19 mouse cellular contexts compared by ENCODE assay signal in the genomic region with DNA sequence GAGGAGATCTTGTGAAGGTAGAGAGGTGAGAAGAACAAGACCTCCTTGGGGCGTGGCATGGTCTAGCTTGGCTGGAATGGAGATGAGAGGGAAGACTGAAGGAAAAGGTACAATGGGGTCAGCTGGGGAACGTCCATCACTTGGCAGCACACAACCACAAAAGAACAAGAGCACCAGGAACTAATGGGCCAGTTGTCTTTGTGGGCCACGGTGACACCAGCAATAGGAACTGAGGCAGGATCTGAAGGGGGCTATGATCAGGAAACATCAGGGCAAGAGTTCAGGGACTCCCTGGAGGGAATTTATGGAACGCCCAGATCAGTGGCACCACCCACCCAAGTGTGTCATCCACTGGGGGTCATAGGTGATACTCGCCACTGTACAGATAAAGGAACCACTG.
"Had no signal": no experiment of that assay in that cellular context is flagged by ENCODE, and none has a peak within 500 bp of the region (broad histone marks: within the 10 kb centered on the region; RNA-seq: fewer than 3 reads in every experiment).

No protein-coding gene starts in this region.

- H3K4me3 ChIP-seq: layer of hippocampus, adult 2 months; left cerebral cortex, adult 2 months; liver, embryonic 13.5 days; neural tube, embryonic 12.5 days; neural tube, embryonic 15.5 days; stomach, embryonic 15.5 days had no signal

- H3K36me3 ChIP-seq: liver, embryonic 13.5 days; neural tube, embryonic 12.5 days; neural tube, embryonic 15.5 days; stomach, embryonic 15.5 days had no signal

- H3K27ac ChIP-seq: layer of hippocampus, adult 2 months; left cerebral cortex, adult 2 months; liver, embryonic 13.5 days; neural tube, embryonic 12.5 days; neural tube, embryonic 15.5 days had no signal

- DNase-seq: kidney, adult 18-20 months; kidney, adult 9 months; kidney, postnatal 25 days; layer of hippocampus, adult 9-11 months; liver, embryonic 13.5 days; lung, adult 2 months; lung, postnatal 14 days; lung, postnatal 4 days; midbrain, embryonic 14.5 days; right cerebral cortex, adult 18-20 months; right cerebral cortex, postnatal 14 days; right cerebral cortex, postnatal 4 days; thymus, postnatal 25 days had no signal

- H3K9me3 ChIP-seq: liver, embryonic 13.5 days; neural tube, embryonic 12.5 days; neural tube, embryonic 15.5 days; stomach, embryonic 15.5 days had no signal

- H3K9ac ChIP-seq: neural tube, embryonic 12.5 days; neural tube, embryonic 15.5 days; stomach, embryonic 15.5 days had no signal

- H3K27me3 ChIP-seq: liver, embryonic 13.5 days; neural tube, embryonic 12.5 days; neural tube, embryonic 15.5 days; stomach, embryonic 15.5 days had no signal

- H3K4me2 ChIP-seq: liver, embryonic 13.5 days; midbrain, embryonic 11.5 days; neural tube, embryonic 12.5 days; neural tube, embryonic 15.5 days; stomach, embryonic 15.5 days had no signal
